Mouse (Mus musculus): ENCODE results near the gene Slc39a5.

DNA sequence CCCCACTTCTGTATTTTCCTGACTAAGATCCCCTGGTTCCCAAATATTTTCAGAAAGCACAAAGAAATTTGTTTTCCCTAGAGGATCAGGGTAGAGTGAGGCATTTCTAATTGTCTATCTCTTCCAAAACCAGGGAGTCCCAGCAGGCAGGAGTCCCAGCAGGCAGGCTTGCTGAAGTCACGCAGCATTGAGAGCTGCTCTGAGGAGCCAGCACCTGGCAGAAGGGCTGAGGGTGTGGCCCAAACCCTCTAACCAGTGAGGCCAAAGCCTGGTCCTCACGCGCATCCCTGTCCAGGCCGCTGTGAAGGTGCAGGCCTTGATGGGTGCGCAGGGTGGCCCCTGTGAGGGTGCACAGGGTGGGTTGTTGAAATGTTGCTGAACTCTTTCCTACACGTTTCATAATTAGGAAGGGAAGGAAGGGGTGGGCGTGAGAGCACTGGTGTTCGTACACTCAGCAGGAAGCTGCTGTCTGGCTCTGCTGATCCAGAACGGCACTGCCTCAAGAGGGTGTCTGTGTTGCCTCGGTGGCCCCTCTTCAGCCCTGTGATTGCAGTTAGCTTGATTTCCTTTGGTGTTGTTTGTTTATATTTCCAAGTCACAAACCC is 37.7 kb upstream of the Slc39a5 start:
- TF ChIP-seq TBP (IDR thresholded peaks at IDR 0.05; ENCODE audit: low read depth, low read length) = no peak
- no peak for TF ChIP-seq CHD2 (IDR thresholded peaks at IDR 0.05; ENCODE audit: low read length)
- TF ChIP-seq NELFE (IDR thresholded peaks at IDR 0.05; ENCODE audit: low read depth, low read length) = no peak
- TF ChIP-seq TCF12 (IDR thresholded peaks at IDR 0.05; ENCODE audit: low read depth, low read length) = no peak
- TF ChIP-seq RCOR1 (IDR thresholded peaks at IDR 0.05; ENCODE audit: low read depth, low read length) = no peak
- TF ChIP-seq POLR2A (IDR thresholded peaks at IDR 0.05; ENCODE audit: control insufficient read depth in 1 of 2, insufficient read depth in 1 of 2, low read depth in 1 of 2, low read length in 2 of 2, poor library complexity in 1 of 2) = no peak
- TF ChIP-seq MYC (IDR thresholded peaks at IDR 0.05; ENCODE audit: low read depth, low read length) = no peak
- no peak for TF ChIP-seq CTCF (IDR thresholded peaks at IDR 0.05 in 2 of 3, conservative IDR thresholded peaks at IDR 0.05 in 1 of 3; ENCODE audit: control insufficient read depth in 1 of 3, insufficient read depth in 1 of 3, low read depth in 2 of 3, low read length in 3 of 3, poor library complexity in 1 of 3, severe bottlenecking in 1 of 3)
- TF ChIP-seq TAL1 (IDR thresholded peaks at IDR 0.05; ENCODE audit: low read length) = no peak
- no peak for TF ChIP-seq SMC3 (IDR thresholded peaks at IDR 0.05; ENCODE audit: low read depth, low read length)
- no peak for TF ChIP-seq EP300 (IDR thresholded peaks at IDR 0.05; ENCODE audit: low read depth in 1 of 2, low read length in 2 of 2)
- TF ChIP-seq MXI1 (IDR thresholded peaks at IDR 0.05; ENCODE audit: low read depth, low read length) = no peak
- TF ChIP-seq BHLHE40 (IDR thresholded peaks at IDR 0.05; ENCODE audit: borderline replicate concordance, low read depth, low read length) = no peak
